ENCODE assay signal across 24 mouse cellular contexts in the genomic region with DNA sequence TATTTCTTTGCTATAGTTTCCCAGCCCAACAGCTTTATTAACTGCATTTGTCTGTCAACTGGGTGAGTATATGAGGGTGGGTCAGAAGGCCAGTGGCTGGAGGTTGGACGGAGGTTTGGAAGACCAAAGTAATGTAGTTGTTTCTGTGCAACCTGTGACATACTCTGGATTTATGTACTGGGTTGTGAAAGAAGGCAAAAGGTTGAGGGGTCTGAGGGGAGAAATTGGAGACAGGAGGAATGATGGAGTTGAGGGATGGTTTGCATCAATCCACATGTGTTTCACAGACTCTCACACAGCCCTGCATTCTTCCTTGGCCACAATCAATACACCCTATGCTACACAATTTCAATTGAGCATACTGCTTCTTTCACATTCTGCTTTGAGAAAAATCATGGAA. TPM values are rescaled to one million over a fixed set of nuclear protein-coding genes. Genes with fewer than 3 reads are reported as not detected.
A peak's percentile ranks its signal among the peaks of the same experiment; 100 is the strongest.
DNase-seq lines count a peak whose midpoint lies in the region; ATAC-seq lines count a peak whose summit lies in the region.
"Had no signal": no experiment of that assay in that cellular context is flagged by ENCODE, and none has a peak within 500 bp of the region (broad histone marks: within the 10 kb centered on the region; RNA-seq: fewer than 3 reads in every experiment).

No protein-coding gene starts in this region.

- H3K4me1 ChIP-seq in forebrain, embryonic 12.5 days, result peaks cover 33% of the 10 kb centered on the region
- peaks cover 16% of the 10 kb centered on the region for H3K4me1 ChIP-seq in forebrain, embryonic 16.5 days (replicated peaks; ENCODE audit: control insufficient read depth, insufficient read depth, low read length)
- H3K4me1 ChIP-seq in midbrain, embryonic 12.5 days, result peaks cover 33% of the 10 kb centered on the region
- peaks cover 24% of the 10 kb centered on the region for H3K4me1 ChIP-seq in midbrain, embryonic 15.5 days
- H3K4me1 ChIP-seq in embryonic facial prominence, embryonic 12.5 days, result peaks cover 36% of the 10 kb centered on the region

- H3K9ac ChIP-seq in forebrain, embryonic 12.5 days, result no peak overlapping the region
- no peak overlapping the region for H3K9ac ChIP-seq in forebrain, embryonic 16.5 days (replicated peaks; ENCODE audit: low read depth, low read length)
- H3K9ac ChIP-seq in midbrain, embryonic 12.5 days (replicated peaks), result no peak overlapping the region
- H3K9ac ChIP-seq in midbrain, embryonic 15.5 days, result no peak overlapping the region
- H3K9ac ChIP-seq in embryonic facial prominence, embryonic 12.5 days, result no peak overlapping the region
- H3K9ac ChIP-seq: liver, postnatal 0 days; stomach, embryonic 15.5 days had no signal

- H3K4me2 ChIP-seq in forebrain, embryonic 12.5 days, result peak overlapping the region; percentile 73; the same call in 1 of the 2 replicates
- H3K4me2 ChIP-seq in forebrain, embryonic 16.5 days (ENCODE audit: low read length), result no peak overlapping the region
- H3K4me2 ChIP-seq in midbrain, embryonic 12.5 days (replicated peaks), result peak overlapping the region; percentile 77; the same call in 1 of the 2 replicates
- no peak overlapping the region for H3K4me2 ChIP-seq in midbrain, embryonic 15.5 days
- H3K4me2 ChIP-seq in embryonic facial prominence, embryonic 12.5 days (replicated peaks), result peak overlapping the region; percentile 77; the same call in 1 of the 2 replicates

- H3K4me3 ChIP-seq in forebrain, embryonic 12.5 days (replicated peaks), result no peak overlapping the region
- no peak overlapping the region for H3K4me3 ChIP-seq in forebrain, embryonic 16.5 days (replicated peaks; ENCODE audit: low read length)
- H3K4me3 ChIP-seq in midbrain, embryonic 12.5 days, result no peak overlapping the region
- H3K4me3 ChIP-seq in midbrain, embryonic 15.5 days, result no peak overlapping the region
- H3K4me3 ChIP-seq in embryonic facial prominence, embryonic 12.5 days, result no peak overlapping the region
- H3K4me3 ChIP-seq: gastrocnemius, adult 2 months; layer of hippocampus, adult 2 months had no signal

- H3K9me3 ChIP-seq in forebrain, embryonic 12.5 days, result no peaks in the 10 kb centered on the region
- no peaks in the 10 kb centered on the region for H3K9me3 ChIP-seq in forebrain, embryonic 16.5 days (ENCODE audit: control insufficient read depth, low read length)
- H3K9me3 ChIP-seq in midbrain, embryonic 12.5 days, result no peaks in the 10 kb centered on the region
- no peaks in the 10 kb centered on the region for H3K9me3 ChIP-seq in midbrain, embryonic 15.5 days
- no peaks in the 10 kb centered on the region for H3K9me3 ChIP-seq in embryonic facial prominence, embryonic 12.5 days
- H3K9me3 ChIP-seq: forebrain, embryonic 13.5 days; stomach, embryonic 15.5 days had no signal

- H3K36me3 ChIP-seq in forebrain, embryonic 12.5 days (replicated peaks), result no peaks in the 10 kb centered on the region
- no peaks in the 10 kb centered on the region for H3K36me3 ChIP-seq in forebrain, embryonic 16.5 days (ENCODE audit: control insufficient read depth, insufficient read depth)
- no peaks in the 10 kb centered on the region for H3K36me3 ChIP-seq in midbrain, embryonic 12.5 days
- no peaks in the 10 kb centered on the region for H3K36me3 ChIP-seq in midbrain, embryonic 15.5 days (replicated peaks)
- H3K36me3 ChIP-seq in embryonic facial prominence, embryonic 12.5 days, result no peaks in the 10 kb centered on the region
- H3K36me3 ChIP-seq: stomach, embryonic 15.5 days had no signal

- WGBS in forebrain, embryonic 12.5 days, result 78% methylated on average over 1 of the region's 1 CpGs
- 88% methylated on average over 1 of the region's 1 CpGs for WGBS in forebrain, embryonic 16.5 days
- WGBS in midbrain, embryonic 12.5 days, result 53% methylated on average over 1 of the region's 1 CpGs
- 72% methylated on average over 1 of the region's 1 CpGs for WGBS in midbrain, embryonic 15.5 days
- WGBS in embryonic facial prominence, embryonic 12.5 days, result 37% methylated on average over 1 of the region's 1 CpGs

- H3K27ac ChIP-seq in forebrain, embryonic 12.5 days, result no peak overlapping the region
- no peak overlapping the region for H3K27ac ChIP-seq in forebrain, embryonic 16.5 days (ENCODE audit: low read length)
- H3K27ac ChIP-seq in midbrain, embryonic 12.5 days (replicated peaks), result no peak overlapping the region
- no peak overlapping the region for H3K27ac ChIP-seq in midbrain, embryonic 15.5 days
- H3K27ac ChIP-seq in embryonic facial prominence, embryonic 12.5 days, result no peak overlapping the region
- H3K27ac ChIP-seq: forebrain, embryonic 13.5 days; layer of hippocampus, adult 2 months; stomach, embryonic 15.5 days had no signal

- no peak for ATAC-seq in forebrain, embryonic 12.5 days (ENCODE audit: low FRiP score)
- ATAC-seq in forebrain, embryonic 16.5 days, result no peak
- no peak for ATAC-seq in midbrain, embryonic 12.5 days (ENCODE audit: low FRiP score, low read depth)
- ATAC-seq in midbrain, embryonic 15.5 days (replicated peaks), result no peak
- ATAC-seq in embryonic facial prominence, embryonic 12.5 days (ENCODE audit: insufficient number of reproducible peaks, insufficient read depth, low FRiP score, low TSS enrichment), result no peak
- ATAC-seq: forebrain, embryonic 13.5 days; inflammation-experienced regulatory T-cells, adult 6 months; liver, postnatal 0 days had no signal

- DNase-seq in mesoderm, embryonic 11.5 days (ENCODE audit: low read depth, low spot score), result peak; percentile 65
- DNase-seq in kidney, adult 18-20 months, result no peak
- DNase-seq in thymus, postnatal 0 days (ENCODE audit: low spot score), result no peak
- DNase-seq: adrenal gland, postnatal 25 days; cerebellum, adult 11-12 months; cerebellum, postnatal 25 days; gastrocnemius, adult 2 months; heart, adult 11 months; kidney, adult 8-10 months; kidney, postnatal 14 days; layer of hippocampus, postnatal 36 days; liver, postnatal 0 days; lung, postnatal 10 days; right cerebral cortex, postnatal 25 days; thymus, adult 18-20 months had no signal

- H3K27me3 ChIP-seq in forebrain, embryonic 12.5 days, result 0 out of 2 replicates have a peak, but pooled peaks cover 6% of the 10 kb centered on the region
- H3K27me3 ChIP-seq in forebrain, embryonic 16.5 days (replicated peaks; ENCODE audit: control insufficient read depth, insufficient read depth, low read length), result no peaks in the 10 kb centered on the region
- no peaks in the 10 kb centered on the region for H3K27me3 ChIP-seq in midbrain, embryonic 12.5 days
- H3K27me3 ChIP-seq in midbrain, embryonic 15.5 days (replicated peaks), result no peaks in the 10 kb centered on the region
- no peaks in the 10 kb centered on the region for H3K27me3 ChIP-seq in embryonic facial prominence, embryonic 12.5 days
- H3K27me3 ChIP-seq: stomach, embryonic 15.5 days had no signal

RNA-seq across cellular contexts. Expression of gene Zmynd11, which starts 1.4 kb away (rescaled TPM):
- 166 and 169 TPM in 2 replicates for polyA plus RNA-seq in forebrain, embryonic 12.5 days (2016; fragmentation: Nextera tagmentation; extraction: Ambion mirVana)
- polyA plus RNA-seq in forebrain, embryonic 16.5 days (2015; fragmentation: Nextera tagmentation; extraction: Ambion mirVana), result 198 and 210 TPM in 2 replicates
- polyA plus RNA-seq in midbrain, embryonic 12.5 days (2016; fragmentation: Nextera tagmentation; extraction: Ambion mirVana), result 152 and 169 TPM in 2 replicates
- 174 and 181 TPM in 2 replicates for polyA plus RNA-seq in midbrain, embryonic 15.5 days (2015; fragmentation: Nextera tagmentation; extraction: Ambion mirVana)
- polyA plus RNA-seq in embryonic facial prominence, embryonic 12.5 days (2016; fragmentation: Nextera tagmentation; extraction: Ambion mirVana), result 138 and 142 TPM in 2 replicates
- 73.7 and 75.0 TPM in 2 replicates for polyA plus RNA-seq in thymus, postnatal 0 days (2015; fragmentation: Nextera tagmentation; extraction: Ambion mirVana)

Comparison
In these comparisons a context has a peak if more than half of its experiments do, and no peak if none do; other contexts are left out.
1. H3K4me2 ChIP-seq: peak in forebrain, embryonic 12.5 days (single experiment), midbrain, embryonic 12.5 days (single experiment) and embryonic facial prominence, embryonic 12.5 days (single experiment); none in forebrain, embryonic 16.5 days (single experiment) and midbrain, embryonic 15.5 days (single experiment).